Mouse (Mus musculus) liver, postnatal 0 days (tissue): ENCODE results near the gene Tpst1. TPM values are rescaled to one million over a fixed set of nuclear protein-coding genes. Genes with fewer than 3 reads are reported as not detected.
A peak's percentile ranks its signal among the peaks of the same experiment; 100 is the strongest.

Experiments used
- ATAC-seq: fragments of 200-750 bp; cut with Nextera tagmentation; 2 replicates; pipeline ENCODE4 v1.8.0; 2017; ENCODE audit warnings: mild to moderate bottlenecking, moderate library complexity
- DNase-seq: peaks from one replicate; pipeline ENCODE4 v3.0.0-alpha.2; 2016
- H3K27ac ChIP-seq: fragments of 300-500 bp; sonication (generic); 2 replicates; pipeline ENCODE4 v1.5.1; 2014; ENCODE audit warnings: antibody characterized with exemption, moderate library complexity, mild to moderate bottlenecking, low read depth
- H3K27me3 ChIP-seq: fragments of 300-500 bp; sonication (generic); 2 replicates; pipeline ENCODE4 v1.6.1; 2014; ENCODE audit warnings: low read length, control low read depth, mixed read lengths; ENCODE audit not compliant: insufficient read depth
- H3K36me3 ChIP-seq: fragments of 300-500 bp; sonication (generic); replicated peaks from 2 replicates; pipeline ENCODE4 v1.6.1; 2014; ENCODE audit warnings: mild to moderate bottlenecking, control low read depth, low read length, moderate library complexity, mixed read lengths; ENCODE audit not compliant: insufficient read depth
- H3K4me1 ChIP-seq: fragments of 300-500 bp; sonication (generic); 2 replicates; pipeline ENCODE4 v1.6.1; 2014; ENCODE audit warnings: antibody characterized with exemption, mild to moderate bottlenecking, control low read depth; ENCODE audit not compliant: insufficient read depth
- H3K4me2 ChIP-seq: fragments of 300-500 bp; sonication (generic); 2 replicates; pipeline ENCODE4 v1.6.1; 2014; ENCODE audit warnings: low read depth, mild to moderate bottlenecking, low read length, moderate library complexity, mixed read lengths
- H3K4me3 ChIP-seq: fragments of 300-500 bp; sonication (generic); 2 replicates; pipeline ENCODE4 v1.5.1; 2014; ENCODE audit warnings: low read depth, low read length
- H3K9ac ChIP-seq: fragments of 300-500 bp; sonication (generic); replicated peaks from 2 replicates; pipeline ENCODE4 v1.6.1; 2014; ENCODE audit warnings: mild to moderate bottlenecking, moderate library complexity
- H3K9me3 ChIP-seq: fragments of 300-500 bp; sonication (generic); 2 replicates; pipeline ENCODE4 v1.6.1; 2016; ENCODE audit warnings: mild to moderate bottlenecking, control low read depth, low read length, mixed read lengths
- CTCF ChIP-seq: sonication (generic); IDR thresholded peaks from 2 replicates; pipeline ENCODE4 v1.5.1; 2016; ENCODE audit warnings: antibody characterized with exemption, low read depth
- EP300 ChIP-seq: IDR thresholded peaks from 2 replicates; pipeline ENCODE4 v1.6.1; 2016; ENCODE audit warnings: antibody characterized with exemption, low read depth, mild to moderate bottlenecking
- WGBS: fragments of 180-500 bp; shearing (Covaris S2); extraction: QIAGEN DNeasy Blood & Tissue Kit; methylation state at CpG from one replicate; pipeline ENCODE4 v1.1.7; 2014; ENCODE audit not compliant: insufficient replicate concordance; 5-methylcytosine and 5-hydroxymethylcytosine counted together
- polyA plus RNA-seq: library from polyadenylated mRNA; unstranded; fragments of >200 nt; fragmentation: Nextera tagmentation; extraction: Ambion mirVana; gene quantifications from 2 replicates; pipeline ENCODE4 v1.2.1, GENCODE M21; 2015

The Tpst1 gene
- polyA plus RNA-seq, 1 experiment from 2014 or later, result 23.8 TPM

GRCm38 (mm10) chr5:130050416-130050815 is 22.7 kb upstream of the Tpst1 start:
- no peak overlapping the region for H3K4me3 ChIP-seq
- H3K27me3 ChIP-seq, result no peaks in the 10 kb centered on the region
- H3K27ac ChIP-seq, result no peak overlapping the region
- 81% methylated on average over 6 of the region's 6 CpGs for WGBS
- no peak overlapping the region for H3K4me2 ChIP-seq
- no peaks in the 10 kb centered on the region for H3K9me3 ChIP-seq
- H3K4me1 ChIP-seq, result no peaks in the 10 kb centered on the region
- H3K9ac ChIP-seq, result no peak overlapping the region
- TF ChIP-seq EP300 (no peak), CTCF (no peak)
- ATAC-seq (no peak), DNase-seq (no peak)
- peaks cover 50% of the 10 kb centered on the region for H3K36me3 ChIP-seq

- Histone ChIP-seq H3K27me3 (no peaks in the 10 kb centered on the region), H3K4me1 (no peaks in the 10 kb centered on the region), H3K4me2 (no peak overlapping the region), H3K9me3 (no peaks in the 10 kb centered on the region), H3K27ac (no peak overlapping the region), H3K9ac (no peak overlapping the region), H3K36me3 (peaks cover 50% of the 10 kb centered on the region), H3K4me3 (no peak overlapping the region)
- TF ChIP-seq CTCF, result no peak
- TF ChIP-seq EP300, result no peak
- 86% methylated on average over 15 of the region's 15 CpGs for WGBS
- no peak for ATAC-seq
- no peak for DNase-seq
Observed at GRCm38 (mm10) chr5:130051073-130051860, 21.9 kb upstream of the Tpst1 start.

- 85% methylated on average over 5 of the region's 5 CpGs for WGBS
- DNase-seq, result no peak
- Histone ChIP-seq H3K4me2 (no peak overlapping the region), H3K9ac (no peak overlapping the region), H3K4me3 (no peak overlapping the region), H3K36me3 (peaks cover 38% of the 10 kb centered on the region), H3K4me1 (no peaks in the 10 kb centered on the region), H3K27me3 (no peaks in the 10 kb centered on the region), H3K27ac (no peak overlapping the region), H3K9me3 (no peaks in the 10 kb centered on the region)
- TF ChIP-seq EP300 (no peak), CTCF (no peak)
- ATAC-seq, result no peak
Observed at GRCm38 (mm10) chr5:130052510-130052909, 20.6 kb upstream of the Tpst1 start.

GRCm38 (mm10) chr5:130052955-130053354 is 20.2 kb upstream of the Tpst1 start:
- DNase-seq, result no peak
- ATAC-seq, result no peak

GRCm38 (mm10) chr5:130055688-130056087 is 17.4 kb upstream of the Tpst1 start:
- Histone ChIP-seq H3K36me3 (peaks cover 29% of the 10 kb centered on the region), H3K27me3 (no peaks in the 10 kb centered on the region), H3K9ac (no peak overlapping the region; the same call in 1 of the 2 replicates), H3K4me1 (peaks cover 4% of the 10 kb centered on the region; the same call in 1 of the 2 replicates), H3K4me2 (0 out of 2 replicates have a peak overlapping the region, but pooled peaks have one; percentile 6), H3K4me3 (no peak overlapping the region), H3K27ac (0 out of 2 replicates have a peak overlapping the region, but pooled peaks have one; percentile 29), H3K9me3 (no peaks in the 10 kb centered on the region)
- ATAC-seq (peak; percentile 69), DNase-seq (no peak)
- TF ChIP-seq CTCF, result no peak
- no peak for TF ChIP-seq EP300
- 72% methylated on average over 4 of the region's 4 CpGs for WGBS

More at GRCm38 (mm10) chr5:130052955-130053354, 20.2 kb upstream of the Tpst1 start:
- no peaks in the 10 kb centered on the region for H3K9me3 ChIP-seq
- peaks cover 35% of the 10 kb centered on the region for H3K36me3 ChIP-seq
- H3K4me2 ChIP-seq, result no peak overlapping the region
- WGBS, result 86% methylated on average over 6 of the region's 6 CpGs
- TF ChIP-seq CTCF (no peak), EP300 (no peak)
- no peaks in the 10 kb centered on the region for H3K4me1 ChIP-seq
- no peaks in the 10 kb centered on the region for H3K27me3 ChIP-seq
- H3K27ac ChIP-seq, result no peak overlapping the region
- H3K9ac ChIP-seq, result no peak overlapping the region
- no peak overlapping the region for H3K4me3 ChIP-seq

GRCm38 (mm10) chr5:130056303-130056702 is 16.8 kb upstream of the Tpst1 start:
- ATAC-seq, result no peak
- no peak for DNase-seq
- 81% methylated on average over 2 of the region's 2 CpGs for WGBS
- H3K4me3 ChIP-seq, result no peak overlapping the region
- TF ChIP-seq EP300 (no peak), CTCF (no peak)
- no peaks in the 10 kb centered on the region for H3K9me3 ChIP-seq
- H3K27ac ChIP-seq, result no peak overlapping the region
- H3K4me1 ChIP-seq, result peaks cover 4% of the 10 kb centered on the region; the same call in 1 of the 2 replicates
- H3K9ac ChIP-seq, result no peak overlapping the region
- peaks cover 23% of the 10 kb centered on the region for H3K36me3 ChIP-seq
- H3K4me2 ChIP-seq, result 0 out of 2 replicates have a peak overlapping the region, but pooled peaks have one; percentile 6
- H3K27me3 ChIP-seq, result no peaks in the 10 kb centered on the region
